Mouse (Mus musculus): Measurements from ENCODE around the gene Alpl.

GRCm38 (mm10) chr4:137788511-137789049, 7.6 kb downstream of the Alpl start:
- TF ChIP-seq CTCF (IDR thresholded peaks at IDR 0.05; ENCODE audit: borderline replicate concordance, extremely low read depth, insufficient read depth, insufficient read length) (no peak), POLR2A (IDR thresholded peaks at IDR 0.05; ENCODE audit: borderline replicate concordance, extremely low read depth, insufficient read depth, insufficient read length, poor library complexity, severe bottlenecking) (no peak)
